Mouse (Mus musculus) E14TG2a.4 (cell line): ENCODE measurements at regions not wholly inside any gene's neighbourhood (a gene's known extent, or its start where the extent isn't known, plus 50 kb on each side); places are given as distances from the start of the nearest gene placed in this dataset.
"Not testable (repeated sequence)": the region's sequence is repeated elsewhere in the genome, so short reads cannot be mapped to it uniquely, and the experiment has no call there.

Experiments
- H3K27me3 ChIP-seq: 2 replicates; pipeline ENCODE4 v1.6.1; 2014; ENCODE audit warnings: low read length, control low read depth; ENCODE audit not compliant: insufficient read depth
- H3K36me3 ChIP-seq: 2 replicates; pipeline ENCODE4 v1.6.1; 2014; ENCODE audit warnings: low read length, control low read depth; ENCODE audit not compliant: insufficient read depth
- H3K4me1 ChIP-seq: replicated peaks from 2 replicates; pipeline ENCODE4 v1.6.1; 2014; ENCODE audit warnings: low read depth, low read length, control low read depth
- H3K4me3 ChIP-seq: replicated peaks from 2 replicates; pipeline ENCODE4 v1.5.1; 2014; ENCODE audit warnings: mild to moderate bottlenecking, low read length
- H3K9me3 ChIP-seq: 2 replicates; pipeline ENCODE4 v1.6.1; 2014; ENCODE audit warnings: low read length, control low read depth
- CTCF ChIP-seq: conservative IDR thresholded peaks from 2 replicates; pipeline ENCODE4 v1.5.1; 2014; ENCODE audit warnings: low read length
- NANOG ChIP-seq: IDR thresholded peaks from 2 replicates; pipeline ENCODE4 v1.6.1; 2014; ENCODE audit warnings: borderline replicate concordance, low read length, mixed read lengths
- POU5F1 ChIP-seq: IDR thresholded peaks from 2 replicates; pipeline ENCODE4 v1.6.1; 2014; ENCODE audit warnings: low read length, borderline replicate concordance

- H3K4me3 ChIP-seq, H3K27me3 ChIP-seq, H3K36me3 ChIP-seq, H3K9me3 ChIP-seq, H3K4me1 ChIP-seq: not testable (repeated sequence)
- TF ChIP-seq CTCF = peak; percentile 31; the same call in 1 of the 2 replicates
These were observed 73.0 kb downstream of the Prl2c3 start for GRCm38 (mm10) chr13:12726831-12727230.

- H3K27me3 ChIP-seq, H3K4me3 ChIP-seq, H3K36me3 ChIP-seq, H3K4me1 ChIP-seq: not testable (repeated sequence)
- peaks cover 14% of the 10 kb centered on the region for H3K9me3 ChIP-seq
These were observed 81.8 kb downstream of the Prl2c3 start for GRCm38 (mm10) chr13:12717972-12718546.

GRCm38 (mm10) chr13:12711471-12712273, 88.2 kb downstream of the Prl2c3 start:
- H3K4me1 ChIP-seq = peaks cover 7% of the 10 kb centered on the region
- H3K9me3 ChIP-seq = no peaks in the 10 kb centered on the region
- H3K36me3 ChIP-seq = no peaks in the 10 kb centered on the region
- H3K27me3 ChIP-seq = no peaks in the 10 kb centered on the region
- H3K4me3 ChIP-seq = no peak overlapping the region
- TF ChIP-seq POU5F1 (no peak), CTCF (no peak), NANOG (no peak)

GRCm38 (mm10) chr13:12702804-12703612, 96.9 kb downstream of the Prl2c3 start:
- H3K27me3 ChIP-seq, H3K4me1 ChIP-seq, H3K9me3 ChIP-seq, H3K4me3 ChIP-seq, H3K36me3 ChIP-seq: not testable (repeated sequence)

- H3K4me3 ChIP-seq = peak overlapping the region; percentile 54
- H3K36me3 ChIP-seq, H3K9me3 ChIP-seq, H3K27me3 ChIP-seq, H3K4me1 ChIP-seq: not testable (repeated sequence)
These were observed 97.6 kb downstream of the Prl2c3 start for GRCm38 (mm10) chr13:12702111-12702803.

GRCm38 (mm10) chr13:12693593-12694118, 106.2 kb downstream of the Prl2c3 start:
- H3K4me3 ChIP-seq, H3K36me3 ChIP-seq, H3K4me1 ChIP-seq, H3K9me3 ChIP-seq, H3K27me3 ChIP-seq: not testable (repeated sequence)

GRCm38 (mm10) chr13:12688778-12689177, 111.1 kb downstream of the Prl2c3 start:
- H3K27me3 ChIP-seq, H3K36me3 ChIP-seq, H3K4me1 ChIP-seq, H3K9me3 ChIP-seq, H3K4me3 ChIP-seq: not testable (repeated sequence)

GRCm38 (mm10) chr13:12688149-12688548, 111.7 kb downstream of the Prl2c3 start:
- H3K36me3 ChIP-seq = not testable (repeated sequence)

GRCm38 (mm10) chr13:12680954-12681571, 115.4 kb downstream of the Ero1lb start:
- Histone ChIP-seq H3K4me1 (peaks cover 13% of the 10 kb centered on the region), H3K9me3 (peaks cover 15% of the 10 kb centered on the region)
- not testable (repeated sequence) for H3K4me3 ChIP-seq, H3K27me3 ChIP-seq, H3K36me3 ChIP-seq

More at GRCm38 (mm10) chr13:12688149-12688548, 111.7 kb downstream of the Prl2c3 start:
- not testable (repeated sequence) for H3K27me3 ChIP-seq, H3K4me3 ChIP-seq, H3K9me3 ChIP-seq, H3K4me1 ChIP-seq
